Mouse (Mus musculus): ENCODE data around the gene Sigmar1. TPM values are rescaled to one million over a fixed set of nuclear protein-coding genes. Genes with fewer than 3 reads are reported as not detected.

Sigmar1 gene
- total and polyA plus RNA-seq, 3 experiments: 19.6 to 33.2 (median 20.7) TPM

DNA sequence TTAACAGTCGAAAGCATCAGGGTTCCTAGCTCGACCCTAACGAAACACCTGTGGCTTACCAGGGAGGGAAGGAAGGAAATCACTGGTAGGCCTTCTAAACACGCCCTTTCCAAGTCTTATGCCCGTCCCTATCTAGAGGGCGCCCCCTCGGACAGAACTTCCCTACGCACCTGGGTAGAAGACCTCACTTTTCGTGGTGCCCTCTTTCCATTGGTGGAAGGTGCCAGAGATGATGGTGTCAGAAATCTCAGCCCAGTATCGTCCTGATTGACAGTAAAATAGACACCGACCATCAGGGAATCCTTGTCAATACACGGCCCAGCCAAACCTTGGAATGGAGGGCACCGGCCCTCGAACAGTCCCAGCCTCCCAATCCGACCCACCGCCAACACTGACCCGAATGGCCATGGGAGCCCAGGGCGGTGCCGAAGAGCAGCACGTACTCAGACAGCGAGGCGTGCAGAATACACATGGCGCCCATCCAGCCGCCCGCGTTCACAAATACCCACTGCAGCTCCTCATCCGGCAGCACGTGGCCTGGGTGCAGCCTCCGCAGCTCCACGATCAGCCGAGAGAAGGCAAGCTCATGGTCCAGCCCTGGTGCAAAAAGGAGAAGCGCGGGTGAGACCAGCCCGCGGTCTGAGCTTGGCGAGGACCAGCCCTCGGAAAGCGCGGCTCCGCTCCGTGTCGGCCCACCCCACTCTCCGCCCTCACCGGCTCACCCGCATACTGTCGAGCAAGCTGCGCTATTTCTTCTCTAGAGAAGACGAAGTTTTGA lies 15.4 kb downstream of the Sigmar1 start:
- peak overlapping the region; percentile 71 for H3K27ac ChIP-seq
- TF ChIP-seq POLR2A (IDR thresholded peaks at IDR 0.05; ENCODE audit: insufficient read depth, low read depth, low read length) (no peak), CTCF (IDR thresholded peaks at IDR 0.05) (no peak), EP300 (IDR thresholded peaks at IDR 0.05; ENCODE audit: insufficient read depth, low read depth, low read length) (0 out of 2 replicates have a peak, but pooled peaks have one; percentile 22)
- H3K4me3 ChIP-seq: peak overlapping the region; percentile 63
- peak overlapping the region; percentile 78 for H3K9ac ChIP-seq (ENCODE audit: low read depth, low read length)
- H3K36me3 ChIP-seq (ENCODE audit: control insufficient read depth, insufficient read depth, low read length): no peaks in the 10 kb centered on the region
- DNase-seq: no peak
- H3K27me3 ChIP-seq (ENCODE audit: control insufficient read depth, insufficient read depth, low read length): no peaks in the 10 kb centered on the region
- 2% methylated on average over 48 of the region's 48 CpGs for WGBS
- H3K79me2 ChIP-seq (replicated peaks; ENCODE audit: control insufficient read depth, insufficient read depth, low read length): no peaks in the 10 kb centered on the region
- peaks cover 5% of the 10 kb centered on the region for H3K4me1 ChIP-seq (ENCODE audit: control insufficient read depth, insufficient read depth, low read length)
- intact Hi-C loops (cut with DNase I): loop anchor here (1.0 kb wide), 1 partner anchor 16 kb away; the partner anchor contains the start of gene Sigmar1

DNA sequence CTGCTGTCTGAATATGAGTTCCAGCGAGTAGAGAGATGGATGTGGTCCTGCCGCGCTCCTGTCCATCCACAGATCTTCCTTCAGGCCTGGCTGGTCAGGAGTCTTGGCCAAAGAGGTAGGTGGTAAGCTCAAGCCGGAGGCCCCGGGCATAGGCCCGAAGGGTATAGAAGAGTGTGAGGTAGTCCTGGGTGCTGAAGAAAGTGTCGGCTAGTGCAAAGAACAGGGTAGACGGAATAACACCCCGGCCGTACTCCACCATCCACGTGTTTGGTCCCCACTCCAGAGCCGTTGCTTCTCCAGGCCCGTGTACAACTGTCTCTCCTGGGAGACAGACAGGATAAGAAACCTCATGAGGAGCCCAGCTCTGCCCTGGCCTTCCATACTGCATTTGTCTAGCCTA lies 16.7 kb downstream of the Sigmar1 start:
- no peak for DNase-seq
- Histone ChIP-seq H3K27ac (no peak overlapping the region), H3K4me1 (ENCODE audit: control insufficient read depth, insufficient read depth, low read length) (peaks cover 5% of the 10 kb centered on the region), H3K9ac (ENCODE audit: low read depth, low read length) (no peak overlapping the region), H3K27me3 (ENCODE audit: control insufficient read depth, insufficient read depth, low read length) (no peaks in the 10 kb centered on the region), H3K4me3 (no peak overlapping the region), H3K36me3 (ENCODE audit: control insufficient read depth, insufficient read depth, low read length) (no peaks in the 10 kb centered on the region), H3K79me2 (replicated peaks; ENCODE audit: control insufficient read depth, insufficient read depth, low read length) (no peaks in the 10 kb centered on the region)
- 94% methylated on average over 13 of the region's 13 CpGs for WGBS
- intact Hi-C loops (cut with DNase I): no loop called here
- TF ChIP-seq EP300 (IDR thresholded peaks at IDR 0.05; ENCODE audit: insufficient read depth, low read depth, low read length) (no peak), POLR2A (IDR thresholded peaks at IDR 0.05; ENCODE audit: insufficient read depth, low read depth, low read length) (no peak), CTCF (IDR thresholded peaks at IDR 0.05) (no peak)

DNA sequence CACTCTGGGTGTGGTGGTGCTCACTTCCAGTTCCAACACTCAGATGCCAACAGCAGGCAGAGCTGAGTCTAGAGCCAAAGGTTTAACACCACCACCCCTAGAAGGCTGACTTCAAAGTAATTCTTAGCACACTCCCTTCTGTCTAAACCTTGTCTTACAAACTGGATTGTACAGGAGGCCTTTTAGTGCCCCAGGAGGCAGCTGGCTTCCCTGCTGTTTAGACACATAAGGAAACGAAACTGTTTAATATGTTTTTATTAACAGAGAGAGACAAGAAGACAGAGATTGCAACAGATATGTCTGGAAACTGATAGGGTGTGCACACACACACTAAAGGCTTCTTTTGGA lies 17.7 kb downstream of the Sigmar1 start:
- peaks cover 5% of the 10 kb centered on the region for H3K4me1 ChIP-seq (ENCODE audit: control insufficient read depth, insufficient read depth, low read length)
- no peak overlapping the region for H3K4me3 ChIP-seq
- H3K27me3 ChIP-seq (ENCODE audit: control insufficient read depth, insufficient read depth, low read length): no peaks in the 10 kb centered on the region; the same call in 1 of the 2 replicates
- no peak for TF ChIP-seq CTCF (IDR thresholded peaks at IDR 0.05)
- no peak for TF ChIP-seq POLR2A (IDR thresholded peaks at IDR 0.05; ENCODE audit: insufficient read depth, low read depth, low read length)
- TF ChIP-seq EP300 (IDR thresholded peaks at IDR 0.05; ENCODE audit: insufficient read depth, low read depth, low read length): no peak
- no peak for DNase-seq
- H3K27ac ChIP-seq: no peak overlapping the region
- intact Hi-C loops (cut with DNase I): no loop called here
- 80% methylated on average over 1 of the region's 1 CpGs for WGBS
- H3K36me3 ChIP-seq (ENCODE audit: control insufficient read depth, insufficient read depth, low read length): no peaks in the 10 kb centered on the region
- H3K9ac ChIP-seq (ENCODE audit: low read depth, low read length): no peak overlapping the region
- no peaks in the 10 kb centered on the region for H3K79me2 ChIP-seq (replicated peaks; ENCODE audit: control insufficient read depth, insufficient read depth, low read length)

DNA sequence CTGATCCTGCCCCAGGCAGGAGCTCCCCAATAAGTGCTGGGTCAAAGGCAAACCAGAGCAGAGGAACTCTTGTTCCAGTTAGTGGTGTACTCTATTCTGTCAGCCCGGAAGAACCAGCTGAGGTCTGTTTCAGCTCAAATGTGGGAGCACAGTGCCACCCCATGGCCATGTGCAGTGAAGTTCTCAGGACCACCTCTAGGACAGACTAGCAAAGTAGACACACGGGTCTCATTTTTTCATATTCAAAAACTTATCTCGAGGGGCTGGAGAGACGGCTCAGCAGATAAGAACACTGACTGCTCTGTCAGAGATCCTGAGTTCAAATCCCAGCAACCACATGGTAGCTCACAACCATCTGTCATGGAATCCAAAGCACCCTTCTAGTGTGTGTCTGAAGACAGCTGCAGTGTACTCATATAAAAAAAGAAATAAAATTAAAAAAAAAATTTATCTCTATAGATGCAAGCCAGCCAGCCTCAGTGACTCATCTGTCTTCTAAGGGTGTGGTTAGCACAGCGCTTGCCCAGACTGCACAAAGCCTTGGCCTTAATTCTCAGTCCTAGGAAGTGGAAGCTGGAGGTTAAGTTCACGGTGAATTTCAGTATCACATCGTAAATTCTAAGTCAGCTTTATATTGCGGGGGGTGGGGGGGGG lies 18.2 kb downstream of the Sigmar1 start:
- Histone ChIP-seq H3K9ac (ENCODE audit: low read depth, low read length) (no peak overlapping the region), H3K36me3 (ENCODE audit: control insufficient read depth, insufficient read depth, low read length) (no peaks in the 10 kb centered on the region), H3K27ac (no peak overlapping the region), H3K4me1 (ENCODE audit: control insufficient read depth, insufficient read depth, low read length) (peaks cover 5% of the 10 kb centered on the region), H3K27me3 (ENCODE audit: control insufficient read depth, insufficient read depth, low read length) (peaks cover 1% of the 10 kb centered on the region), H3K79me2 (replicated peaks; ENCODE audit: control insufficient read depth, insufficient read depth, low read length) (no peaks in the 10 kb centered on the region), H3K4me3 (no peak overlapping the region)
- peak; percentile 88 for TF ChIP-seq CTCF (IDR thresholded peaks at IDR 0.05)
- TF ChIP-seq EP300 (IDR thresholded peaks at IDR 0.05; ENCODE audit: insufficient read depth, low read depth, low read length): peak; percentile 88
- no peak for TF ChIP-seq POLR2A (IDR thresholded peaks at IDR 0.05; ENCODE audit: insufficient read depth, low read depth, low read length)
- DNase-seq: peak; percentile 77 to 78
- 22% methylated on average over 8 of the region's 8 CpGs for WGBS
- intact Hi-C loops (cut with DNase I): loop anchor here (1.0 to 2.0 kb wide), 2 partner anchors 15 to 23 kb away; partner anchors contain the start of gene Dctn3

DNA sequence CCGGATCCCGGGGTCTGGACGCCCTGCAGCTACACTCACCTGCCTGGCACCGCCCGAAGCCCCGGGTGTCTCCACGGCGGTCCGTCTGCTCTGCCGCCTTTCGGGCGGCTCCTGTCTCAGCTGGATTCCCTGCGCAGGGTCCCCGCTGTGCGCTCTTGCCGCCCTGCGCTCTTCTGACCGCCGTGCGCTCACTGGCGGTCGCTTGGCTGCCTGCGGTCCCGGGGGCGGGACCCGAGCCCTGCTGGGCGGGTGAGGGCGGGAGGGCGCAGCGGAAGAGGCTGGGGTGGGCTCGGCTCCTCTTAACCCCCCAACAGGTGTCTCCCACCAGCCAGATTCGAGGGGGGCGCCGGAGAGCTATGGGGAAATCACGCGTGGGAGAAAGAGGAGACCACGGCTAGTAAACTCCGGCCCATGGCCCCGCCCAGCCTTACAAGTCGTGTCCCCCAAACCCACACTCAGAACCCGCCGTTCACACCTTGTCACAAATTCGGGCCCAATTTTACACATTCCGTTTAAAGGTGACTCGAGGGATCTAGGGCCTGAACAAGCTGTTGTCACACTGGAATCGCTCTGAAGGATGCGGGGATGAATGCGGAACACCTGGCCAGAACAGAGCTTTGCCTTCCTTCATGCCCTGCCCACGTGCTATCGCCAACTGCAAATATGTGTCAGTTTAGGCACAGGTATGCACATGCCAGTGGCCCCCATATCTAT lies 24.7 kb downstream of the Sigmar1 start, which contains the start of gene Arid3c:
Arid3c (minus strand) TSS at position 91 of the 714 bp plus-strand sequence.
- H3K27ac ChIP-seq: no peak within 1 kb of the TSS
- no peak within 1 kb of the TSS for H3K9ac ChIP-seq (ENCODE audit: low read depth, low read length)
- no peaks in the 10 kb centered on the region for H3K36me3 ChIP-seq (ENCODE audit: control insufficient read depth, insufficient read depth, low read length)
- H3K4me3 ChIP-seq: peak within 1 kb of the TSS; percentile 20; the same call in 1 of the 2 replicates
- WGBS: 2% methylated on average over 47 of the region's 50 CpGs
- H3K4me1 ChIP-seq (ENCODE audit: control insufficient read depth, insufficient read depth, low read length): no peaks in the 10 kb centered on the region
- TF ChIP-seq POLR2A (IDR thresholded peaks at IDR 0.05; ENCODE audit: insufficient read depth, low read depth, low read length) (no peak), CTCF (IDR thresholded peaks at IDR 0.05) (no peak), EP300 (IDR thresholded peaks at IDR 0.05; ENCODE audit: insufficient read depth, low read depth, low read length) (no peak)
- intact Hi-C loops (cut with DNase I): no loop called here
- DNase-seq: no peak
- peaks cover 11% of the 10 kb centered on the region for H3K27me3 ChIP-seq (ENCODE audit: control insufficient read depth, insufficient read depth, low read length)
- no peaks in the 10 kb centered on the region for H3K79me2 ChIP-seq (replicated peaks; ENCODE audit: control insufficient read depth, insufficient read depth, low read length)
